Mouse (Mus musculus) liver, embryonic 15.5 days (tissue): ENCODE measurements at regions not wholly inside any gene's neighbourhood (a gene's known extent, or its start where the extent isn't known, plus 50 kb on each side); places are given as distances from the start of the nearest gene placed in this dataset.
"Not testable (repeated sequence)": the region's sequence is repeated elsewhere in the genome, so short reads cannot be mapped to it uniquely, and the experiment has no call there.

Experiments
- ATAC-seq: fragments of 200-750 bp; cut with Nextera tagmentation; 2 replicates; pipeline ENCODE4 v1.8.0; 2017; ENCODE audit warnings: moderate number of reproducible peaks, mild to moderate bottlenecking, moderate library complexity; ENCODE audit not compliant: insufficient read depth
- H3K27ac ChIP-seq: fragments of 300-500 bp; sonication (generic); replicated peaks from 2 replicates; pipeline ENCODE4 v1.5.1; 2015; ENCODE audit warnings: mild to moderate bottlenecking, inconsistent platforms
- H3K27me3 ChIP-seq: fragments of 300-500 bp; sonication (generic); 2 replicates; pipeline ENCODE4 v1.6.1; 2015; ENCODE audit warnings: mild to moderate bottlenecking, inconsistent platforms
- H3K36me3 ChIP-seq: fragments of 300-500 bp; sonication (generic); replicated peaks from 2 replicates; pipeline ENCODE4 v1.6.1; 2015; ENCODE audit warnings: moderate library complexity, mild to moderate bottlenecking, inconsistent platforms
- H3K4me1 ChIP-seq: fragments of 300-500 bp; sonication (generic); replicated peaks from 2 replicates; pipeline ENCODE4 v1.6.1; 2015; ENCODE audit warnings: inconsistent platforms
- H3K4me2 ChIP-seq: fragments of 300-500 bp; sonication (generic); 2 replicates; pipeline ENCODE4 v1.6.1; 2015; ENCODE audit warnings: moderate library complexity, mild to moderate bottlenecking, inconsistent platforms
- H3K4me3 ChIP-seq: fragments of 300-500 bp; sonication (generic); replicated peaks from 2 replicates; pipeline ENCODE4 v1.5.1; 2015; ENCODE audit warnings: mild to moderate bottlenecking, inconsistent platforms
- H3K9ac ChIP-seq: fragments of 300-500 bp; sonication (generic); 2 replicates; pipeline ENCODE4 v1.6.1; 2015; ENCODE audit warnings: moderate library complexity, mild to moderate bottlenecking, inconsistent platforms
- H3K9me3 ChIP-seq: fragments of 300-500 bp; sonication (generic); replicated peaks from 2 replicates; pipeline ENCODE4 v1.6.1; 2016; ENCODE audit warnings: inconsistent platforms
- WGBS: fragments of 180-500 bp; shearing (Covaris S2); methylation state at CpG from one replicate; pipeline ENCODE4 v1.1.7; 2015; ENCODE audit warnings: mixed read lengths; ENCODE audit not compliant: insufficient replicate concordance; 5-methylcytosine and 5-hydroxymethylcytosine counted together

- ATAC-seq, result no peak
- WGBS, result 26% methylated on average over 5 of the region's 5 CpGs
Observed at GRCm38 (mm10) chr13:97363765-97364164, 122.9 kb downstream of the Enc1 start.

GRCm38 (mm10) chr13:97363214-97363613 lies 122.3 kb downstream of the Enc1 start:
- 74% methylated on average over 4 of the region's 4 CpGs for WGBS
- H3K9me3 ChIP-seq, result no peaks in the 10 kb centered on the region
- ATAC-seq, result no peak
- no peak overlapping the region for H3K4me3 ChIP-seq
- peaks cover 22% of the 10 kb centered on the region; the same call in 1 of the 2 replicates for H3K27me3 ChIP-seq
- peaks cover 8% of the 10 kb centered on the region; the same call in 1 of the 2 replicates for H3K4me1 ChIP-seq
- no peak overlapping the region for H3K27ac ChIP-seq
- H3K4me2 ChIP-seq, result no peak overlapping the region
- no peak overlapping the region for H3K9ac ChIP-seq
- no peaks in the 10 kb centered on the region for H3K36me3 ChIP-seq

More at GRCm38 (mm10) chr13:97363765-97364164, 122.9 kb downstream of the Enc1 start:
- Histone ChIP-seq H3K9ac (no peak overlapping the region), H3K27me3 (peaks cover 22% of the 10 kb centered on the region; the same call in 1 of the 2 replicates), H3K4me2 (no peak overlapping the region), H3K36me3 (no peaks in the 10 kb centered on the region), H3K4me1 (peaks cover 8% of the 10 kb centered on the region; the same call in 1 of the 2 replicates), H3K4me3 (no peak overlapping the region), H3K27ac (no peak overlapping the region), H3K9me3 (no peaks in the 10 kb centered on the region)

GRCm38 (mm10) chr13:97360551-97360950 lies 119.6 kb downstream of the Enc1 start:
- peaks cover 8% of the 10 kb centered on the region; the same call in 1 of the 2 replicates for H3K4me1 ChIP-seq
- WGBS, result 65% methylated on average over 9 of the region's 9 CpGs
- no peak overlapping the region for H3K4me2 ChIP-seq
- no peaks in the 10 kb centered on the region for H3K36me3 ChIP-seq
- no peak overlapping the region for H3K27ac ChIP-seq
- no peak overlapping the region for H3K9ac ChIP-seq
- H3K27me3 ChIP-seq, result peaks cover 11% of the 10 kb centered on the region; the same call in 1 of the 2 replicates
- H3K9me3 ChIP-seq, result no peaks in the 10 kb centered on the region
- H3K4me3 ChIP-seq, result no peak overlapping the region
- ATAC-seq, result no peak

- no peak overlapping the region for H3K27ac ChIP-seq
- H3K4me1 ChIP-seq, result peaks cover 5% of the 10 kb centered on the region; the same call in 1 of the 2 replicates
- no peaks in the 10 kb centered on the region for H3K36me3 ChIP-seq
- no peak overlapping the region for H3K9ac ChIP-seq
- no peak overlapping the region for H3K4me3 ChIP-seq
- ATAC-seq, result no peak
- no peaks in the 10 kb centered on the region for H3K27me3 ChIP-seq
- no peaks in the 10 kb centered on the region for H3K9me3 ChIP-seq
- no peak overlapping the region for H3K4me2 ChIP-seq
- 59% methylated on average over 8 of the region's 8 CpGs for WGBS
Observed at GRCm38 (mm10) chr13:97358781-97359305, 117.9 kb downstream of the Enc1 start.

GRCm38 (mm10) chr13:97358261-97358660 lies 117.4 kb downstream of the Enc1 start:
- no peak for ATAC-seq
- 0 out of 2 replicates have a peak, but pooled peaks cover under 1% of the 10 kb centered on the region for H3K4me1 ChIP-seq
- H3K27me3 ChIP-seq, result no peaks in the 10 kb centered on the region
- 67% methylated on average over 6 of the region's 6 CpGs for WGBS
- H3K27ac ChIP-seq, result no peak overlapping the region
- no peak overlapping the region for H3K4me2 ChIP-seq
- no peak overlapping the region for H3K9ac ChIP-seq
- H3K4me3 ChIP-seq, result no peak overlapping the region
- H3K36me3 ChIP-seq, result no peaks in the 10 kb centered on the region
- no peaks in the 10 kb centered on the region for H3K9me3 ChIP-seq

- Histone ChIP-seq H3K4me2 (no peak overlapping the region), H3K27ac (no peak overlapping the region), H3K4me3 (no peak overlapping the region), H3K9me3 (no peaks in the 10 kb centered on the region), H3K4me1 (no peaks in the 10 kb centered on the region), H3K27me3 (no peaks in the 10 kb centered on the region), H3K9ac (no peak overlapping the region), H3K36me3 (no peaks in the 10 kb centered on the region)
- WGBS, result 60% methylated on average over 13 of the region's 13 CpGs
- ATAC-seq, result no peak
Observed at GRCm38 (mm10) chr13:97356923-97357807, 116.3 kb downstream of the Enc1 start.

GRCm38 (mm10) chr13:97355411-97355810 lies 114.5 kb downstream of the Enc1 start:
- not testable (repeated sequence) for H3K4me1 ChIP-seq, H3K36me3 ChIP-seq, ATAC-seq, H3K27ac ChIP-seq, H3K4me2 ChIP-seq, H3K4me3 ChIP-seq, H3K27me3 ChIP-seq, H3K9ac ChIP-seq, H3K9me3 ChIP-seq
- 75% methylated on average over 6 of the region's 6 CpGs for WGBS

- H3K4me2 ChIP-seq, result no peak overlapping the region
- no peaks in the 10 kb centered on the region for H3K36me3 ChIP-seq
- no peaks in the 10 kb centered on the region for H3K9me3 ChIP-seq
- no peak overlapping the region for H3K27ac ChIP-seq
- no peak overlapping the region for H3K4me3 ChIP-seq
- no peak for ATAC-seq
- H3K9ac ChIP-seq, result no peak overlapping the region
- WGBS, result 69% methylated on average over 7 of the region's 7 CpGs
- no peaks in the 10 kb centered on the region for H3K27me3 ChIP-seq
- H3K4me1 ChIP-seq, result no peaks in the 10 kb centered on the region
Observed at GRCm38 (mm10) chr13:97347696-97348095, 106.8 kb downstream of the Enc1 start.

- Histone ChIP-seq H3K36me3 (no peaks in the 10 kb centered on the region), H3K4me2 (no peak overlapping the region), H3K4me3 (no peak overlapping the region), H3K9me3 (no peaks in the 10 kb centered on the region), H3K27ac (no peak overlapping the region), H3K4me1 (0 out of 2 replicates have a peak, but pooled peaks cover 2% of the 10 kb centered on the region), H3K27me3 (no peaks in the 10 kb centered on the region), H3K9ac (no peak overlapping the region)
- WGBS, result 59% methylated on average over 7 of the region's 7 CpGs
- no peak for ATAC-seq
Observed at GRCm38 (mm10) chr13:97341218-97341889, 100.4 kb downstream of the Enc1 start.

GRCm38 (mm10) chr13:97337954-97338353 lies 97.0 kb downstream of the Enc1 start:
- Histone ChIP-seq H3K9ac (no peak overlapping the region), H3K27ac (no peak overlapping the region), H3K36me3 (no peaks in the 10 kb centered on the region), H3K27me3 (no peaks in the 10 kb centered on the region), H3K4me1 (0 out of 2 replicates have a peak, but pooled peaks cover 2% of the 10 kb centered on the region), H3K4me2 (no peak overlapping the region), H3K4me3 (no peak overlapping the region), H3K9me3 (no peaks in the 10 kb centered on the region)
- WGBS, result 25% methylated on average over 3 of the region's 3 CpGs
- no peak for ATAC-seq

GRCm38 (mm10) chr13:97337296-97337731 lies 96.4 kb downstream of the Enc1 start:
- H3K9ac ChIP-seq, result no peak overlapping the region
- ATAC-seq, result no peak
- H3K27ac ChIP-seq, result no peak overlapping the region
- no peaks in the 10 kb centered on the region for H3K36me3 ChIP-seq
- no peaks in the 10 kb centered on the region for H3K27me3 ChIP-seq
- 67% methylated on average over 10 of the region's 10 CpGs for WGBS
- H3K9me3 ChIP-seq, result no peaks in the 10 kb centered on the region
- H3K4me2 ChIP-seq, result no peak overlapping the region
- no peak overlapping the region for H3K4me3 ChIP-seq
- 0 out of 2 replicates have a peak, but pooled peaks cover 2% of the 10 kb centered on the region for H3K4me1 ChIP-seq
